Mouse (Mus musculus) B cell, adult 2 months (primary cell): ENCODE measurements around the gene Ly6g6f.

Experiments used
- DNase-seq, 2 experiments: peaks; one replicate each; pipeline ENCODE4 v3.0.0; 2022

The Ly6g6f gene

DNA sequence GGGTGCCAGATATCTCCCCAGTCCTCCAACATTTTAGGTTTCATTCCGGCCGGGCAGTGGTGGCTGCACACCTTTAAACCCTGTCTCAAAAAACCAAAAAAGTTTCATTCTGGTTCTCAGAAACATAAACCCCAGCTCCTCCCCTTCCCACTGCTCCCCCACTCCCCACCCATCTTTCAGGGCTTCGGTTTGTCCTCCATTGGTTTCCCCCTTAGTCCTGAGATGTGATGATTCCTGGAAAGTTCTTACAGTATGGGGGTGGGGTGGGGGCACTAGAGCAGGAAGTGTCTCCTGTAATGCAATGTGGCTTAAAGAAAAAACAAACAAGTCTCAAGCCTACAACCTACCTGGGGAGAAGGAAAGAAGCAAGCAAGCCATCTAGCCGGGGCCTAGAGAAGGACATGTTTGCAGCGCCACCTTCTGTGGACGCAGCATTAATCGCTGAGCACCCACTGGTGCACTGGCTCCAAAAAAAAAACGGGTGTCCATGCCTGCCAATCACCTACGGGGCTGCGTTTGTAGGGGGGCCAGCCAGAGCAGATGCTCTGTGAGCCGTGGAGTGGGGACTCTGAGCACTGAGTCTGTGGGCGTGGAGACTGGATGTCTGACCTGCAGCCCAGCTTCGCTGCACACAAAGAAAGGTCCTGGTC, 20.5 kb upstream of the Ly6g6f start:
- peak in 1 of 2 experiments; percentile 24 for DNase-seq

DNA sequence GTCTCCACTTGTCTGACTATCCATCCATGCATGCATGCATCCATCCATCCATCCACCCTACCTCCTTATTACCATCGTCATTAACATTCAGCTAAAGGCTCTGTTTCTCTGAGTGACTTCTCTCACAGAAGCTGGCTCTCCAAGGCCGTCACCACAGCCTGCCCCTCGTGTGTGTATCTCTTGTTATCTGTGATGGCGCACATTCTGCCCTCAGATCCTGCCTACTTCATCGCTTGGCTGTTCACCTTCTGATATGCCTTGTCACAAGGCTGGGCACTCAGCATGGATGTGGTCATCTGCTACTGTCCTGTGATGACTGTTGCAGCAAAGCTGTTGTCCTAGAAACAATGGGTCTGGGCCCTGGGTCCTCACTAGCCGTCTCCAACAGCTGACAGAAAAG, 19.3 kb upstream of the Ly6g6f start:
- DNase-seq = no peak

DNA sequence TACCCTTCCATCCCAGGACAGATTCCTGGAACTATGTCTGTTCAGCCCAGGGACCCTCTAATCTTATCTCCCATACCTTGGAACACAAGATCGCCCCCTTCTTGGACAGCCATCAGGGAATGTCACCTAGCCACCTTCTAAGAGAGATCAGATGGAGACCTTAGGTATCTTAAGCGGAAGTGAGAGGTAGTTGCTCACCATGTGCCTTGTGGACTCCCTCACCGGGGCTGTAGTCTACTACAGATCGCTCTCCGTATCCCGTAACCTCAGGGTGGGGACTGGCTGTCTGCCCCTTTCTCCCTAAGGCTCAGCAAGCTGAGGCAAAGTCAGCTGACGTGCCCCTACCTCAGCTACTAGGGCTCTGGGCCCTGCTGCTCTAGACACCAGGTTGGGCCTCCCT, 18.7 kb upstream of the Ly6g6f start:
- DNase-seq = no peak

DNA sequence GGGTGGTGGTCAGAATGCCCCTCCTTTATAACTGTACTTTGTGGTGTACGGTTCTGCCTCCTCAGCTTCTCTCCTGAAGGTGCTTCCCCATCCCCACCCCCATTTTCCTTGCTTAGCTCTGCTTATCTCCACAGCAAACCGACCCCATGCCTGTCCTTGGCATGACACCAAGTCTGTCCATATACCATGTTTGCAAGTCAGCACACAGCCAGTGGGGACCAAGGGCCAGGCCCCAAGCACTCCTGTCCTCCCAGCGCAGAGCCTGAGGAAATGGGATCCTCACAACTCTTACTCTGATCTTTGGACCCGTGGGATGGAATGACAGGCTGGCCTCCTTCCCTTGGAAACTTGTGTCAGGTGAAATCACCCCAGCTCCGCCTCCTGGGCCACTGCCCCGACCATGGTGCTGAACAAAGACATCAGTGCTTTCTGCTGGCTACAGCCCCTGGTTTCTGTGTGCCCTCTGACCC, 17.8 kb upstream of the Ly6g6f start:
- DNase-seq = no peak

DNA sequence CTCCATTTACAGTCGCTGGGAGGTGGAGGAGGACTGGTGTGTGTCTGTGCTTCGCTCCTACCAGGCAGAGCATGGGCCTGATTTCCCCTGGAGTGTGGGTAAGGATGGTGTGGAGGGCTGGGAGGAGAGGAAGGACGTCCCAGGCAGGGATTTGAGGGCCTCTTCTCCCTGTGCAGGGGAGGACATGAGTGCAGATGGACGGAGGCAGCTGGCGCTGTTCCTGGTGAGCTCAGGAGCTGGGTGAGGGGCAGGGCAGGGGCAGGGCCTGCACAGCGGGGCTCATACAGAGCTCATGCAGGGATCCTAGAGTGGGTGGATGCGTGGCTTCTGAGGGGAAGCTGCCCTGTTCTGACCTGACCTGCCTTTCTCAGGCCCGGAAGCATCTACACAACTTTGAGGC, 16.9 kb upstream of the Ly6g6f start:
- no peak for DNase-seq

DNA sequence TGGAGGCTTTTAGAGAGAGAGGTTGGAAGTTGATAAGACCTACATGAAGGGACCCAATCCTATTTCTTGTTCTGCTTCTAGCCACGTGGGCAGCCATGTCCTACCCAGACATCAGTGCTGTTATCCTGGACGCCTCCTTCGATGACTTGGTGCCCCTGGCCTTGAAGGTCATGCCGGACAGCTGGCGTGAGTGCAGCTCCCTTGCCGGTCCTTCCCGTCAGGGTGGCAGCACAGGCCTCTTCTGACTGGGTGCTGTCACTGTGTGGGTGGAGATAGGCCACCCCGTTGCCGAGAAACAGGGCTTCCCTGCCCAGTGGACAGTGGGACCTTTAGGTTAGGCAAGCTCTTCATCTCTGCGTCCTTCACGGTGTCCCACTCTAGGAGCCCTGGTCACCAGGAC, 15.8 kb upstream of the Ly6g6f start:
- no peak for DNase-seq

DNA sequence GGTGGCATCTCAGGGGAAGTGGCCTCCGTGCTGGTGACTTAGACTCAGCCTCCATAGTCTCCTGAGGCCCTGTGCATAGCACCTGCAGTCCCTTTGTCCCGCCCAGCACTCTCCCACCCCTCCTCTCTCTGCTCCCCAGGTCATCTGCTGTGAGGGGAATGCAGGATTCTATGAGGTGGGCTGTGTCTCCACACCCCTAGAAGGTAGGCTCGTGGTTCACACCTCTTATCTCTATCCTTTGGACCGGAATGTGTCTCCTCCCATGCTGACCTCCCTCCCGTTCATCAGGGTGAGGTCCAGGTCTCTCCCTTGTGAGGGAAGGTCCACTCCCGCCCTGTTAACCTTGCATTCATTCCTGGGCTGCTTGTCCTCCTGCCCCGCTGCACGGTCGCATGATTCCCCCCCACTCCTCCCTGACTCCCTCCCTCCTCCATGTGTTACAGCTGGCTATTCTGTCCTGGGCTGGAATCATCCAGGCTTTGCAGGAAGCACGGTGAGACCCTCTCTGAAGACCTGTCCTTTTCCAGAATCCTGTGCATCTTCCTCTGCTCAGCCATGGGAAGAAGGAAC, 14.9 kb upstream of the Ly6g6f start:
- no peak for DNase-seq

DNA sequence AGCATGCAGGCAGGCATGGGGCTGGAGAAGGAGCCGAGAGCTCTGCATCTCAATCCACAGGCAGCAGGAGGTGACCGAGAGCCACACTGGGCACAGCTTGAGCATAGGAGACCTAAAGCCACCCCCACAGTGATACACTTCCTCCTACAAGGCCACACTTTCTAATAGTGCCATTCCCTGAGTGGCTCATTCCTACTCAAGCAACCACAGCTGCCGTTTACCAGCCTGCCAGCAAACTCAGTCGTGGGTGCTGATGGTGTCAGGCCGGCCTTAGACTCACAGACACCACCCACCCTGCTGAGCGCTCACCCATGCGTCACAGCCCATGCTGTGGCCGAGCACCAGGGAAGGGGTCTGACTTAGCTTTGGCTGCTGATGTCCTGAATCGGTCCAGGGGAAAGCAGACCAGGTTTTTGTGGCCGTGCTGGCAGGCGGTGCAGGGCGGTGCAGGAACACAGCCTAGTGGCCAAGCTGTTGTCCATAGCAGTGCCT, 11.8 kb upstream of the Ly6g6f start:
- DNase-seq = peak; percentile 27 to 28

DNA sequence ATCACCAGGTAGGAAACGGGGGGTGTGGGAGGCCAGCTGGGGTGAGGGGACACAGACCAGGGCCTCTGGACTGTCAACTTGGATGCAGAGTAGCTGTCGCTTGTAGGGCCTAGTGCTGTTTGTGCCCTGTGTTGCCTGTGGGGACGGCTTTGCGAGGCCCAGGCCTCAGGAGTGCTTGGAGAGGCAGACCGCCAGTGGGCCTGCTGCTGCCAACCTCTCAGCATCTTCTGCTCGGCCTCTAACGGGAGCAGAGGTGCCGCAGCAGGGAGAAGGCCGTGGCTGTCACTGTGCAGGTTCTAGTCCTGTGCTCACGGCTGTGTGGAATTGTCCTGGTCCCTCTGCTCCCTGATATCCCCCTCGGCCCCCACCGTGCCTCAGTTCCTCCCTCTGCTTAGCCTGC, 11.2 kb upstream of the Ly6g6f start:
- no peak for DNase-seq

DNA sequence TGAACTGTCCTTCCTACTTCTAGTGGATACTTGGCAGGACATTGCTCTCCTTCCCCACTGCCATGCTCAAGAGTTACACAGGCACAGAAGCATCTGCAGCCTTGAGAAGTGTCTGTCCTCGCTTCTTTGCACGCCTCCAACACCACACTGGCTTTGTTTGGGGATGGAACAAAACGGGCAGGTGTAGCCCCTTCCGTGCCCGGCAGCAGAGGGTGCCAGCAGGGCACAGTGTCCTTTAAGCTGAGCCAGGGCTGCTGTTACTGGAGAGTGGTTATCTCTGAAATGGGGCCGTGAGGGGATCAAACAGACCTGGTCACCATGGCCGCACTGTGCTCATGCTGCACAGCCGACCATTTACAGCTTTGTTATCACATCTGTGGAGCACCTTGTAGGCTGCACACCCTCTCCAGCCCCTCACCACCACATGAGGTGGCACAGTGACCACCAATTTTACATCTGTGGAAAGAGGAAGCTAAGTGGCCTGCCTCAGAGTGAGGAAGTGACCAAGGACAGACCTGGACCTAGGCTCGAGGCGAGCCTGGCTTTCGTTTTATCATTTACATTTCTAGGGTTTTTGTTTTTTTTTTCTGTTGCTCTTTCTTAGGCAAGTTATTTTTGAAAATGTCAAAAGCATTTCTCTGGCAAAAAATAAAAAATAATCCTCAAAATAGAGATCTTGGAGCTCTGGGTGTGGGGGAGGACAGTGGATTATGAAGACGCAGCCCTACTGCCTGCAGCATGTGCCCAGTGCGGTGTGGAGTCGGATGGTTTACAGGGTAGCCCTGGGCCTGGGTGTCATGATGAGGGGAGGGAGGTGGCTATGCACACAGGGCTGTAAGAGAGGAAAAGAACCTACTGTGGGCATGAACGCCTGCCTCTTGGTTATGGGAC, 9.3 kb upstream of the Ly6g6f start:
- DNase-seq = no peak

DNA sequence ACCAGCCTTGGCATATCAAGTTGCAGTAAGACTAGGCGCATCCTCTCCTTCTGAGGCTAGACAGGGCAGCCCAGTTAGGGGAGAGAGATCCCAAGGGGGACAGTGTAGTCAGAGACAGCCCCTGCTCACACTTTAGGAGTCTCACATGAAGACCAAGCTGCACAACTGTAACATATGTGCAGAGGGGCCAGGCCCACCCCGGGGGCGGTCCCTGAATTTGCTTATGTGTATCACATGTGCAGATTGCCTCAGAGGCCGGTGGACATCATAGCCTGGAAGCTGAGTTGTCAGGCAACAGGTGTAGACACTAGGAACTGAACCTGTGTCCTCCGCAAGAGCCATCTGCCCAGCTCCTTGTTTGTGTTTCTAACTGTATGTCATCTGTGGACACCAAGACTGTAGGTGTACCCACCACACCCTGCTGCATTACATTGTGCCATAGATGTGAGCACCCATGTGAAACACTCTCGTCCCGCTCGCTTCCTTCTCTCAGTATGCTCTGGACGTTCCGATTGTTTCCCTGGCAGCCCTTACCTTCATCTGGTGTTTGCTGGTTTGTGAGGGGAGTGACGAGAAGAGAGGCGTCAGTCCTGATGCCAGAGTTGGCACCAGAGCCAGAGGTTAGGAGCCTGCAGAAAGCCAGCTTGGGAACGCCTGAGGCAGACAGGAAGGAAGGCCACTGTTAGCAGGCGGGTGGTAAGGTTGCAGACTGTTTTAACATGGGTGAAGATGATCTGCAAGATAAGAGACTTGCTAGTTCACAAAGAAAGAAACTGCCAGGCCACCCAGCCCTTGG, 7.2 kb upstream of the Ly6g6f start:
- DNase-seq = no peak

DNA sequence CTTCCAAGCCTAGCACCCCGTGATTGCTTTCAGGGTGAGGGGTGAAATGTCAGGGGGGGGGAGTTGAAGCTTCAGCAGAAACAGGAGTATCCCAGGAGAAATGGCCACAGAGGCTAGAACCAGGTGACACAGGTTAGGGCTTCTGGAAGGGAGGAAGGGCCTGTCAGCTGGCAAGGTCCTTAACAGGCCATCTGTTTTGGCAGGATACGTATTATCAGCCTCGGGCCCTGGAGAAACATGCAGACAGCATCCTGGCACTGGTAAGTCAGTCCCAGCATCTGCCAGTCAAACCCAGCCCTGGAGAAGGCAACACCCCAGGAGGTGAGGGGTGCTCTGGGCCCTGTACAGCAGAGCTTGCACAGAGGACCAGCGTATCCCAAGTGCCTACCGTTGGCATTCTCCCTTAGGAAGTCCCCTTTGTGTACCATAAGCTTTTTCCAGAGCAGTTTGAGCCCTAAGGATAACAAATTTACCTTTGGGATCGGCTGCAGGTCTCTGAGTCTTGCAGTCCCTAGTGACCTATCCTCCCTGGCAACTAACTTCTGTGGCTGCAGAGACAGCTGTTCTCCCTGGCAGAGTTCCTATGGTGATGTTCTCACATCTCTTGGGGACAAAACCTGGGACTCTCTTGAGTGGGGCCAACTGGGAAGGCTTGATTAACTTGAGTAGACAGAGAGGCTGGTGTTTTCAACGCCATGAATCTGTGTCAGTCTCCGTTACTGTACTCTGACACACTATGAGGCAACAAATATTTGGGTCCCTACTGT, 4.9 kb upstream of the Ly6g6f start:
- no peak for DNase-seq

DNA sequence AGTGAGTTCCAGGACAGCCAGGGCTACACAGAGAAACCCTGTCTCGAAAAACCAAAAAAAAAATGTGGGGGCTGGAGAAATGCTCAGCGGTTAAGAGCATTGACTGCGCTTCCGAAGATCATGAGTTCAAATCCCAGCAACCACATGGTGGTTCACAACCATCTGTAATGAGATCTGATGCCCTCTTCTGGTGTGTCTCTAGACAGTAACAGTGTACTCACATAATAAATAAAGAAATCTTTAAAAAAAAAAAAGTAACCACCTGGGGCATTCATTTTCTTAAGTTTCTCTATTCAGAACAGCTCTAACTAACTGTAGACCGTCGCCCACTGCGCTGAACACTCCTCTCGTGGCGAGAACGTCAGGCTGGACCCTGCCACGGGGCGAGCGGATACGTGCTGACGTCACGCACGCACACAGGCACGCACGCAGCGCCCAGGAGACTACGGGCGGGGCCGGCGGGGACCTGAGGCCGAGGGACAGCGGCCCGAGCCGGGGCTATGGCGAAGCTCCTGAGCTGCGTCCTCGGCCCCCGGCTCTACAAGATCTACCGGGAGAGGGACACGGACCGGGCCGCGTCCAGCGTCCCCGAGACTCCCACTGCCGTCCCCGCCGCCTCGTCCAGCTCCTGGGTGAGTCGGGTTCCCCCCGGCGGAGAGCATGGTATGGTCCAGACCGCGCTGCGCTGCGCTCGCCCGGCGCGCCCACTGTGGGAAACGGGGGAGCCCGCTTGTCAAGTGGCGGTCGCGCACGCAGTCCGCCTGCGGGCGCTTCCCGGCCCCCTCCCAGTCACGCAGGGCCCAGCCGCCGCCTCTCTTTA, 3.6 kb upstream of the Ly6g6f start, which contains the start of gene Abhd16a:
Gene Abhd16a (plus strand): TSS at position 439 of the 820 bp plus-strand sequence.
- peak; percentile 95 for DNase-seq

DNA sequence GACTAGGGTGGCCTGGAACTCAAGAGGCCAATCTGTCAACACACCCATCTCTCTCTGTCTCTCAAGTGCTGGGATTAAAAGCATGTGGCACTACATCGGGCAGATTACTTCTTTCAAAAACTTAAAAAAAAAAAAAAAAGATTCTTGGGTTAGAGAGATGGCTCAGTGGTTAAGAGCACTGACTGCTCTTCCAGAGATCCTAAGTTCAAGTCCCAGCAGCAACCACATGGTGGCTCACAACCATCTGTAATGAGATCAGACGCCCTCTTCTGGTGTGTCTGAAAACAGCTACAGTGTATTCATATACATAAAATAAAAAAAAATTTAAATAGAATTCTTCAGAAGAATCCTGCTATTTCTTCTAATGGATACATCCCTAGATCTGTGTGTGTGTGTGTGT, 2.7 kb upstream of the Ly6g6f start:
- DNase-seq = peak; percentile 41 to 45

DNA sequence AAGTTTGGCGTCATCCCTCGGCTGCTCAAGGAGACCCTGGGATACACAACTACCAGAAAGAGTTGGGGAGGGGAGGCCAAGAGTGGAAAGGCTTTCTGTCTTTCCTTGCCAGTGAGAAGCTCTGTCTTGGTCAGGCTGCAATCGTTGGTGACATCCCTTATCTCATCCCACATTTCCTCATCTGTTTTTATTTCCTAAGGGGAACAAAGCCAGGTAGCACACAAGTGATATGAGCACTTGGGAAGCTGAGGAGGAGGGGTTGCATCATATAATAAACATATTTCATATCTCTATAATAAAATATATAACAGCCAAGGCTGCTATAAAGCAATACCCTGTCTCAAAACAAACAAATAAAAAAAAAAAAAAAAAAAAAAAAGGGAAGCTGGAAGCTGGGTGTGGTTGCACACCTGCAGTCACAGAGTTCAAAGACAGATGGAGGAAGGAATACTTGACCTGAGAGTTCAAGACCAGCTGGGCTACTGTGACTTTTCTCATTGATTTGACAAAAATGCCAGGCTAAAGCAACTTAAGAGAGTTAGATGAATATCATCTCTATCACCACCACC, 1.4 kb downstream of the Ly6g6f start:
- DNase-seq = no peak

DNA sequence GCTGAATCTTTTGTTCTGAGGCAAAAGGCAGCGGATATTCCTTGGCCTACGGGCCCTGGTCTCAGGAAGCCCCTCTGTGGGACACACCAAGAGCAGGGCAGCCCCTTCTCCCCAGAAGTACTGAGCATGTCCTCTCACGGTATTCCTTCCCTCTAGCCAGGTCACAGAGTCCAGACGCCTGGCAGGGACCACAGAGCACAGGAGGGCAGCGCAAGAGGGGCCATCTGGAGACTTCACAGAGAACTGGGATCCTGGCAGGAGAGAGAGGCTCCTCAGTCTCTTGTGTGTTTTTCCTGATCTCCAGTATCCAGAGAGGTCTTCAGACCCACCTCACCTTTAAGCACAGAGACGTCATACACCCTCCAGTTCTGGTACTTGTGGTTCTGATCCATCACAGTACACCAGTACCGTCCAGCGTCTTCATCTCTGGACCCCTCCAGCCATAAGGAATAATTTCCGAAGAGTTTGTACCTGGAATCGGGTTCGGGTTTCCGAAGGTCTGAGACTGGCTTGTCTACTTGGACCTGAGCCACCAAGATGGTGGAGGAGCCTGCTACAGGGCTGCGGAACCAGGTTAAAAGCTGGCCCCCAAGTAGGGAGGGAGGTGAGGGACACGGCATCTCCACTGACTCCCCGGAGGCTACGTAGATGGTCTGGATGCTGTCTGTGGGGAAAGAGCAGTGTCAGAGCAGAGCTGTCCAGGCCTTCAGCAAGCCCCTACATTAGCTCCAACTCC, 2.4 kb downstream of the Ly6g6f start:
- no peak for DNase-seq

DNA sequence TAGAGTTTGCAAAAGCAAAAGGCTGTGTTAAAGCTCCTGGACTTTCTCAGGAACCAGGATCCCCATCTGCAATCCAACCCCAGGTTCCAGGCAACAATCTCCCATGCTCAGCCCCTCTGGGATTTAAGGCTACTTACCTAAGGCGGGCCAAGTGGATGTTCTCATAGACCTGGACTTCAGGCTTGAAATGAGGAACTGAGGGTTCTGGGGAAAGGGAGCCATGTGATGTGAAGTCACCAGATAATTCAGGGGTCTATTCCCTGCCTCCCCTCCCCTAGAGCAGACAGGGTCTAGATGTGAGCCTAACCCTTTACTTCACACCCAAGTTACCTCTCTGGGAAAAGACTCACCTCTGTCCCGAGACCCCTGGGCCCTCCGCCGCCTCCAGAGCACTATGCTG, 4.7 kb downstream of the Ly6g6f start:
- no peak for DNase-seq

DNA sequence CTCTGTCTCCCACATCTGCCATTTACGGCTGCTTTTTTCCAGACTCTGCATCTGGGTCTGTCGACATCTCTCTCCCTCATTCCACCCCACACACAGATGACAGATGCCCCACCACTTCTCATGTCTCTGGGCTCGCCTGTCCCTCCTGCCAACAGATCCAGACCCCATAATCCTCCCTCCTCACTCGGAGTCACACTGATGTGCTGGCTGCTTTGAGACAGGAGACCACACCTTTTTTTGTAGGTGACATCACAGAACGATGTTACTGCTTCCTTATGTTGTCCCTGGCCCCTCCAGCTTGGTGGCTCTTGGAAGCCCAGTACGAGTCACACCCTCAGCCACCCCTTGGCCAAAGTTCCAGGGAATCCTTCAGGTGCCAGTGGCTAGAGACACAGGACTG, 5.2 kb downstream of the Ly6g6f start:
- no peak for DNase-seq

DNA sequence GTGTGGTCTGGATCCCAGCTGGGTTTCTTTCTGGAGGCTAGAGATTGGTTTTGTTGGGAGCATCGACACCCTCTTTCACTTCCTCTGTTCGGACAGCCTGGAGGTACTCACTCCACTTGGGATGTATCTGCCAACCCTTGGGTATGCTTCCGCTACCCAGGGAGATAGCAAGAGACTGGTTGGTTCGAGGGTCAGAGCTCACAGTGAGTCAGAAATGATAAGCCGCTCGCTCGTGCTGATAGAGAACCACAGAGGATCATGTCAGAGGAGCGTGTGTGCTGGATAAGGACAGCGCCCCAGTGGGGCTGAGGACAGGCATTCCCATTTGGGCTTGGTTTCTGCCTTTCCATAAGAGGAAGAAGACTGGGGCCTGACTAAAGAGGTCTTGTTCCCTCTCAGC, 5.6 kb downstream of the Ly6g6f start:
- DNase-seq = no peak

DNA sequence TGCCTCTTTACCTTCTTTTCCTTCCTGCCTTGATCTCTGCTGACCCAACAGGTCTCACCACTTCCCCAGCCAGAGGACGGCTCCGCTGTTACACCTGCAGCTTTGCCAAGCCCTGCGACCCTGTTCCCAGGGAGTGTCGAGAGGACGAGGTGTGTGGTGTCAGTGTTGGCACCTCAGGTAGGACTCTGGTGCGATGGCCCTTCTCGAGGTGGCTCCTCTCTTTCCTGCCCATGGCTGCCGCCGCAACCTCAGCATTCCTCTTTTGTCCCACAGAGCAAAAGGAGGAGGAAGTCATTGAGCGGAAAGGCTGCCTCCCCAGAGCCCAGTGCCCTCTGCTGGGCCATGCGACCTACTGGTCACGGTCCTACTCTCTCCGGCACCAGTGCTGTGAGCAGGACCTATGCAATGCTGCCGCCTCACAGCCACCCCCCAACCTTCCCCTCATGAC, 7.6 kb downstream of the Ly6g6f start, which contains the start of gene Ly6g6d:
Gene Ly6g6d (minus strand): TSS at position 280 of the 448 bp plus-strand sequence.
- DNase-seq = peak in 1 of 2 experiments; percentile 19
